Mouse (Mus musculus): ENCODE data around the gene Mn1.

Mn1 gene

DNA sequence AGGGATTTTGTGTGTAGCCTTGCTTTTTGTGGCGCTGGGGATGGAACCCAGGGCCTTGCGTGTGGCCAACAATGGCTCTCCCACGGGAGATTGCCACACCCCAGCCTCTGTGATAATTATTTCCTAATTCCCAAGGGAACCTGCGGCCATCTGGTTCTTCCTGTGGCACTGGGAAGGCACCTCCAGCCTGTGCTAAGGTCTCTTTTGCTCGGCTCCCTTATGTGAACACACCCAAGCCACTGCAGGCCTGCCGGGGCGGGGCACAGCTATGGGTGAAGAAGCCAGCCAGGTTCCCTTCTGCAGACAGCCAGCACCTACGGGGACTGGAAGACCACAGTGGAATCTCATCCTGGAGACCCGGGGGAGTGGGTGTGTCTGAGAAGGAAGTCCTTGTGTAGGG is 49.3 kb downstream of the Mn1 start:
- in situ Hi-C loops (cut with MboI; ENCODE audit: unreplicated experiment in 2 of 2): no loop called here

GRCm38 (mm10) chr5:111467699-111468098 is 50.5 kb downstream of the Mn1 start:
- in situ Hi-C loops (cut with MboI; ENCODE audit: unreplicated experiment in 2 of 2): no loop called here

DNA sequence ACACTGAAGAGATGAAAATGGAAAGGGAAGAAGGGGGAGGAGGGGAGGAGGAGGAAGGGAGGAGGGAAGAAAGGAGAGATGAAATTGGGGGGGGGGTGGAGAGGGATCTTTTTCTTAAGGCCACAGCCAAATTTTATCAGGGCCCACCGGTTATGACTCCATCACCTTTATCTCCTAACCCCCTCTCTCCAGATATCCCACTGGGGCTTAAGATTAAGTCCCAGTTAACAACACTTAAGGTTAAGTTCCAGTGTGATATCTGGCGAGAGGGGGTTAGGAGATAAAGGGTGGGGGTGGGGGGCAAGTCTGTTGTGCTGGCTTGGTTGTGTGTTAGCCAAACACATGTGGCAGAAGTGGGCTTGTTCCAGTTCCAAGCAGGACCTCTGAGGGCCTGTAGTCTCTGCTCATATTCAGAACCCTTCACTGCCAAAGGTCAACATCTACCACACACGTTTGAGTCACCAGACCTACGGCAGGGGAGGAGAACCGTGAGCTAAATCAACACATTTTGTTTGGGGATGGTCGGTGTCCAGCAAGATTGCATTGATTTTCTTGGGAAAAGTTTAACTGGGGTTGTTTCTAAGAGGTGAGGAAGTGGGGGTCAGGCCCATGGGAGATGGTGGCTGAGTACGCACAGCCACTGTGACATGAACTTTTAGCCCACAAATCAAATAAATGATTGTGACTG is 52.2 kb downstream of the Mn1 start:
- in situ Hi-C loops (cut with MboI; ENCODE audit: unreplicated experiment in 2 of 2): no loop called here

- in situ Hi-C loops (cut with MboI; ENCODE audit: unreplicated experiment in 2 of 2): no loop called here
Observed at GRCm38 (mm10) chr5:111470875-111471274, 53.7 kb downstream of the Mn1 start.

GRCm38 (mm10) chr5:111473425-111473824 is 56.3 kb downstream of the Mn1 start:
- in situ Hi-C loops (cut with MboI; ENCODE audit: unreplicated experiment in 2 of 2): no loop called here

DNA sequence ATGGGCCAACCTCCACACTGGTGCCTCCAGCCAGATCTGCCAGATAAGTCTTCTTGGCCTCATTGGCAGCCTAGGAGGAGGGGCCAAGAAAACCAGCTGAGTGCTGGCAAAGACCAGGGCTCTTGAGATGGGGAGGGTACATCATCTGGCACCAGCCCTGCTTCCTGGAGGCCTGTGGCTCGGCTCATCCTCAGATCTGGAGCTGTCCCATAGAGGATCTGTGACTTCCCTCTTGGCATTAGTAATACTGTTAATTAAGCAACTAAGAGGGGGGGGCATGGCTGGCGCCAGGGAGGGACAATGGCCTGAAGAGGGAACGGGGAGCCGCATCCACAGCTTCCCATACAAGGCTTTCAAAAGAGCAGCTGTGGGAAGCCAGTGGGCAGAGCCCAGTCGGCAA is 58.6 kb downstream of the Mn1 start:
- in situ Hi-C loops (cut with MboI; ENCODE audit: unreplicated experiment in 2 of 2): no loop called here

DNA sequence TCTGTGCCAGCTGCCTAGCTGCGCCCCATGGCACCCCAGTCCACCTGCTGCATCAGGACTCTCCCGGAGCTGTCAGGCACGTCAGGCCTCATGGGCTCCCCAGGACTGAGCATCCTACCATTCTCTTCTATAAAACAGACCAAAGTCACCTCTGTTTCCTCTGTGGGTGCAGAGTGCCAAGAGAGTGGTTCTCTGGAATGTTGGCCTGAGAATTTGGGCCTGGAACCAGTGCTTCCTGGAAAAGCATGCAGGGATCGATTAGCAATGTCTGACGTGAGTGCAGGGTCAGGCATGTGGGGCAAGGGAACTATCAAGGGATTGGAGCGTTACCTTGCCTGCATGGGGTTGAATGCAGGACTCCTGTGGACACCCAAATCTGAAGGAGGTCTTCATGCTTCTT is 59.0 kb downstream of the Mn1 start:
- in situ Hi-C loops (cut with MboI; ENCODE audit: unreplicated experiment in 2 of 2): no loop called here

DNA sequence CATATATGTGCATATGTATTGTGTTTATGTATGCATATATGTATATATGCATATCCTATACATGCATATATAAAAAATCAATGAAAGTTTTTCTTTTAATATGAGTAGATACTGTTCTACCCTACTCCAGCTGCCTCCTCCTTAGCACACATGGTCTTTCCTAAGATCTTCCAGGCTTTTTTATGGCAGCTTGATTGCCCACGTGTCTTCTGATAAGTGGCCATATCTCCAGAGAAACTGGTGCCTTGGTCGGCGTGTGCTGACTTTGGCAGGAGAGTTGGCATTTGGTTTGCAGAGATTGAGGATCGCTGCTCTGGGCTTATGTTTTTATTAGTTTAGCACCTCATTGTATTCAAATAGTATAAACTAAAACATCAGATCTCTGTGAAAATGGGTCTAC is 68.7 kb downstream of the Mn1 start:
- in situ Hi-C loops (cut with MboI; ENCODE audit: unreplicated experiment in 2 of 2): no loop called here

DNA sequence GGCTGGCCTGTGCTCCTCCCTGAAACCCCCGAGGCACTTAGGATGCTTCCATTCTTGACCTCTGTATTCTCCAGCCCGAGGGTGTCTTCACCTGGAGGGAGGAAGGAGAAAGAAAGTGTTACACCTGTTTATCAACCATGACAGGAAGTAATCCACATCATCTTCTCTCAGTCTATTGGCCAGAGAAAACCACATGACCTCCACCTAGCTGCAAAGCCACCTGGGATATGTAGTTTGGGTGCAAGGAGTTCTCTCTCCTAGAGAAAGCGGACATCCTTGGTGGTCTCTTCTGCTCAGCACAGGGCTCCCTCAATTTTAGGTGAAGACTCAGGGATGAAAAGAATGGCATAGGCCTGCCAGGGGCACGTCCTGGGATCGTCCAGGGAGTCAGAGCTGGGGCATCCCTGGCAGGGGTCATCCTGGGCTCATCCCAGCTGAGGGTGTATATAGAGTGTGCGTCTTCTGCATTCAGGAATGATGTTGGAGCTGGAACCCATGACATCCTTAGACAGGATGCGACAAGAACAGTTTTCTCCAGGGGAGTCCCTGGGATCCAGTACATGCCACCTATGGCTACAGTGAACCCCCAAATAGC is 72.0 kb downstream of the Mn1 start:
- in situ Hi-C loops (cut with MboI; ENCODE audit: unreplicated experiment in 2 of 2): no loop called here

- in situ Hi-C loops (cut with MboI; ENCODE audit: unreplicated experiment in 2 of 2): no loop called here
Observed at GRCm38 (mm10) chr5:111490599-111490998, 73.4 kb downstream of the Mn1 start.

- in situ Hi-C loops (cut with MboI; ENCODE audit: unreplicated experiment in 2 of 2): no loop called here
Observed at GRCm38 (mm10) chr5:111491485-111491884, 74.3 kb downstream of the Mn1 start.

GRCm38 (mm10) chr5:111500036-111500435 is 82.9 kb downstream of the Mn1 start:
- in situ Hi-C loops (cut with MboI; ENCODE audit: unreplicated experiment in 2 of 2): loop anchor here in 1 of 2 experiments (25.0 kb wide), 1 partner anchor 1662 kb away; no protein-coding TSS in a partner anchor

DNA sequence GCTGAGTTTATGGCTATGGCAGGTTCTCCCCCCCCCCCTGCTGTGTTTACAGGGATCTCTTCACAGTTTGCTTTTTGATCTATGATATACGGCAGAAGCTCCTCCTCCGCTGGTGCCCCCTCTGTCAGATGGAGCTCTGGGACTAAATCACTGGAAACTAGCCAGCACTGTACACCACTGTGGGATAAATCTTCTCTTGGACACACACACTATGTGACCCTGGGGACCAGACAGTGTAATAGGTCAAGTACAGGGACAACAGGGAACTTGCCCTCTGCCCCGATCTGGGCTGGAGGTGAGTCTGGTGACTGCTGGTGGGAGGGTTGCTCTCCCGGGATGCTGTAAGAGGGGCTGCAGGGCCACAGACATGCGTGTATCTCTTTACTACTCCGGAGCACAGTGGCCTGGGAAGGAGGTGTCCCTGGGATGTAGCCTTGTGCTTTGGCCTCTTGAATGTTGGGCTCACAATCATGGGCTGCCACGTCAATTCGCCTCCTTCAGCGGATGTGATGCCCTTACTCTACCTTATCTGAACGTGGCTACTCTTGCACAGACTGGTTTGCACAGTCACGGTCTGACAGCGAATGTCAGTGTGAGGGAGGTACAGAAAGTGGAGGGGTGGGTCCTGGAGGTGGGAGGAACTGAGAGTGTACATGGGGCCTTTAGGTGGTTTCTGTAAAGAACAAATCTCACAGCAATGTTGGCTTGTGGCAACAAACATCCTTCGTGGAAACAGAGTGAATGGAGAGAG is 84.7 kb downstream of the Mn1 start:
- in situ Hi-C loops (cut with MboI; ENCODE audit: unreplicated experiment in 2 of 2): loop anchor here in 1 of 2 experiments (25.0 kb wide), 1 partner anchor 1660 kb away; no protein-coding TSS in a partner anchor

DNA sequence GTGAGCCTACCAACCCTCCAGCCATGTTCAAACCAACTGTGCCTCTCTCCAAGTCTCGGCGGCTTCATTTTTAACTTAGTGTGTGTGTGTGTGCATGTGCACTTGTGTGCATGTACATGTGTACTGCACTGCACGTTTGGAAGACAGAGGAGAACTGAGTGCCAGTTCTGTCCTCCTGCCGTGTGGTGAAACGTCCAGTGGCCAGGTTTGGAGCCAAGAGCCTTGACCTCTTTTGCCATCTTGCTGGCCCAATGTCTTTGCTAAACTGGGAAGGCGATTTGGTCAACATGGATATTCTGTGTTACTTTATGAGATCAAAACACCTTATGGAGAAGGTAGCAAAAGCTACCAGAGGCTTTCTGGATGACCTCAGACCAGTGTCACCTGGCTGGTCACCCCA is 88.1 kb downstream of the Mn1 start:
- in situ Hi-C loops (cut with MboI; ENCODE audit: unreplicated experiment in 2 of 2): loop anchor here in 1 of 2 experiments (25.0 kb wide), 1 partner anchor 1657 kb away; no protein-coding TSS in a partner anchor

- in situ Hi-C loops (cut with MboI; ENCODE audit: unreplicated experiment in 2 of 2): loop anchor here in 1 of 2 experiments (25.0 kb wide), 1 partner anchor 1656 kb away; no protein-coding TSS in a partner anchor
Observed at GRCm38 (mm10) chr5:111505824-111506223, 88.7 kb downstream of the Mn1 start.

DNA sequence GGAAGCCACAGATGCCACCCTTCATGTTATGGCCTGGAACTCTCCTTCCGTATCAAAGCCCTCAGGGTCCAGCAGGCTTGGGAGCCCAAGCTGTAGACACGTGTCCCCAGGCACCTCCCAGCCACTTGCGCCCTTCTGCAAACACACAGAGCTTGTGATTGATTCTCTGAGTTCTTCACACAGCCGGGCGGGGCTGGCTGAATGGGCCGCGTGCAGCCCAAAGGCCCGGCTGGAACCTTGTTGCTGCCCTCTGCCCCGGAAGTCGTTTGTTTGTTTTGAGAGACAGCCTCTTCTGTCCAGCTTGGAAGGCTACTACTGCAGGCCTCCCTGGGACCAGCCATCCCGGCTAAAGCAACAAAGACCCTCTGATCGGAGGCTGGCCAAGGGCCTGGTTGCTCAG is 89.2 kb downstream of the Mn1 start:
- in situ Hi-C loops (cut with MboI; ENCODE audit: unreplicated experiment in 2 of 2): loop anchor here in 1 of 2 experiments (25.0 kb wide), 1 partner anchor 1656 kb away; no protein-coding TSS in a partner anchor

All from v-Abl transformed pro-B cells (cell line).